Mouse (Mus musculus): Measurements from ENCODE around the gene Rhoa.
"Not testable (repeated sequence)": the region's sequence is repeated elsewhere in the genome, so short reads cannot be mapped to it uniquely, and the experiment has no call there.

Rhoa gene

GRCm38 (mm10) chr9:108305629-108306520 lies at the start of gene Rhoa, which contains the start of gene Tcta:
Gene Rhoa (plus strand): TSS chr9:108306129.
Gene Tcta (minus strand): TSS chr9:108306160.
- peak; percentile 96 for DNase-seq (ENCODE audit: low spot score)

DNA sequence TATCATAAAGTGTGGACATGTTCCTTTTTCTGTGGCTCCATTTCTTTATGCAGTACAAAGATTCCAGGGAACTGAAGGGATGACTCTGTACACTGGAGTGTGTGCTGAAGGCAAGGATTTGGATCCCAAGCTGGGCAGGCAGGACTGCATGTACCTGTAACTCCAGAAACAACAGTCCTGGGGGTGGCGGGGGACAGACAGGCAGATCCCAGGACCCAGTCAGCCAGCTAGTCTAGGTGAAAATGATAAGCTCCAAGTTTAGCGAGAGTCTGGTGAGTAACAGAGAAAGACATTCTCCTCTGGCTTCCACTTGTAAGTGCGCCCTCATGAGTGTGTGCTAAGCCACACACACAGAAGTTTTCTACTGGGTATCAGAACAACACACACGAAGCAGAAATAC lies 45.4 kb upstream of the Rhoa start:
- no peak for DNase-seq (ENCODE audit: low spot score)

GRCm38 (mm10) chr9:108261865-108262264 lies 44.1 kb upstream of the Rhoa start:
- no peak for DNase-seq (ENCODE audit: low spot score)

DNA sequence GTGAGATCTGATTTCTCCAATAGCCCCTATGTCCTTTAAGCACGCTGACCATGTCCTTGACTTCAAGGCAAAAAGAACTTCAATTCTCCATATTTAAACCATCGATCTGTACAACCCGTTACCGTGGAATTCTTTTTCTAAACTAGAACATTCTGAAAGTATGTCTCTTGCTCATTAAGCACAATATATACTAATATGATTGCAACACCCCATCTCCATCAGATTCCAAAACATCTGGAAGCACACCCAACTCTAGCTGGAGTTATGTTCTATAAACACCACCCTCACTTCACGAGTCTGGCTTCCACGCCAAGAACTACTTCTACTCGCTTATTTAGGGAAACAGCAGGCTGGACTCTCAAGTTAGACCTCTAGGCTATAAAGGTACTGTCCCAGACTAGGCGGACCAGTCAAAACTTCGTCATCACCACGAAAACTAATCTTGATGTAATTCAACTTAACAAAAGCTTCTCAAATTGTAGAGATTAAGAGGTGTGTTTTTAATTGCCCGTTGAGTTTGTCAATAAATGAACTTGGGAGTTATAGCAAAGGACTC lies 43.4 kb upstream of the Rhoa start:
- DNase-seq (ENCODE audit: low spot score), result no peak

- no peak for DNase-seq (ENCODE audit: low spot score)
These were observed 42.7 kb upstream of the Rhoa start for GRCm38 (mm10) chr9:108263131-108263681.

DNA sequence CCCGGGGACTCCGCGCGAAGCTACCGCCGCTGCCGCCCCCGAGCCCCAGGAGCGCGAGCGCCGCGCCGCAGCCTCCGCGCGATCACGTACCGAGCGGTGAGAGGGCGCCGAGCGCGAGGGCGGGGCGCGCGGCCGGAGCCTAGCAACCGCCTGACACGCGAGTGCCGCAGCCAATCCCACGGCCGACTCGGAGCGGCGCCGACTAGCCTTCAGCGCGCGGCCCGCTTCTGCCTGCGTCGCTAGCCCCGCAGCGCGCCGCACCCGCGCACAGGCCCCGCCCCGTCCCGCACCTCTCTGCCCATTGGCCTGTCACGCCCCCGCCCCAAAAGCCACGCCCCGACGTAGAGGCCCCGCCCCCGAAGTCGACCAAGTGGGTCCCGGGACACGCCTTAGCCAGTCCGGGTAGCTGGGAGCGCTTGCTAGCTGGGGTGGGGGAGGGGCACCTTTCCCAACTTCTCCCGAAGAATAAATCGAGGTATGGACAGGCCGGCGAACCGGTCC lies 42.2 kb upstream of the Rhoa start, which contains the start of gene Dag1:
Dag1 (minus strand) TSS at position 269 of the 501 bp plus-strand sequence.
- DNase-seq (ENCODE audit: low spot score), result peak; percentile 100

DNA sequence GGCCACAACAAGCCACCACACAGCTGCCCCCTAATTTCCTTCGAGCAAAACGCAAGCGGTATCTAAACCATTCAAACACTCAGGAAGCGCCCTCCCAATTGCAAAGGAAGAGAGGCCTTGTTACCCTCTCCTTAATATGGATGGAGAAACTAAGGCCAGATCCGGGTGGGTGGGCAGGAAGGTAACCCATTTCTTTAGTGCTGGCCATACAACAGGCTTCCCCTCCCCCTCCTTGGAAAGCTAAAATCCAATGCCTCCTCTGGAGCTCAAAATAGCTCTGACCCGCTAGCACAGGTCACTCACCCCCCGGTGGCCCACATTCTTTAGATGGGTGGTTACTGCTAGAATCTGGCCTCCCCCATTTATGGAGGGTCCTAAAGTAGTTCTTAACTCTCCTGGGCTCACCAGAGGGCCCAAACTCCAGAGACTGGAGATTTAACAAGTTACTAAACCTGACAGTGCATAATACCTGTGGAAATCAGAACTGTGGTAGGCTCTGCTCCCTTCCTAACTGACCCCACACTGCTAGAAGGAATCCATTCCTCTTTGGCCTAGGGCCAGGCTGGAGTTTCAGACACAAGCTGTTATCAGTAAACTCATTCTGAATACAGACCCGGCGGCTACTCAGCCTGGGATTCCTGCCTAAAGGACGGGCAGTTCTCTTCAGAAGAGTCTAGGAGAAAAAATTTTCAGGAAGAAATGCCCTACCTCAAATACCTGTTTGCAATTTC lies 41.6 kb upstream of the Rhoa start:
- DNase-seq (ENCODE audit: low spot score), result peak; percentile 59

GRCm38 (mm10) chr9:108266261-108266935 lies 39.5 kb upstream of the Rhoa start:
- no peak for DNase-seq (ENCODE audit: low spot score)

GRCm38 (mm10) chr9:108267691-108268090 lies 38.2 kb upstream of the Rhoa start:
- peak; percentile 52 for DNase-seq (ENCODE audit: low spot score)

DNA sequence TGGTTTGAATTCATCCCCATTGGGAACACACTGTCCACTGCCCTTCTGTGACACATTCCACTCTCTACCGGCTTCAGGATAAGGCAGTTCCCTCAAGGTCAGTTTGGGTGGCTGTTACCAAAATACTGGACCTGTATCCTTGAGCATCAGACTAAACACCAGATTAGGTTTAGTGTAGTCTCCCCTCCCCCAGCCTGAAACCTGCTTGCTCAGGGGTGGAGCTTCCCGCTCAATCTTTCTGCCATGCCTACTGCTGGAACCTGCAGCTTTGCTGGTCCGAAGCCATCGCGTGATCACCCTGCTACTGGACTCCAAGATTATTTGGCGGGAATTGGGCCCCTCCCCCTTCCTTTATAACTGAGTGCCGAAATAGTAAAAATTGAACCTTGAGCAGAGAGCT lies 37.2 kb upstream of the Rhoa start:
- peak; percentile 63 for DNase-seq (ENCODE audit: low spot score)

DNA sequence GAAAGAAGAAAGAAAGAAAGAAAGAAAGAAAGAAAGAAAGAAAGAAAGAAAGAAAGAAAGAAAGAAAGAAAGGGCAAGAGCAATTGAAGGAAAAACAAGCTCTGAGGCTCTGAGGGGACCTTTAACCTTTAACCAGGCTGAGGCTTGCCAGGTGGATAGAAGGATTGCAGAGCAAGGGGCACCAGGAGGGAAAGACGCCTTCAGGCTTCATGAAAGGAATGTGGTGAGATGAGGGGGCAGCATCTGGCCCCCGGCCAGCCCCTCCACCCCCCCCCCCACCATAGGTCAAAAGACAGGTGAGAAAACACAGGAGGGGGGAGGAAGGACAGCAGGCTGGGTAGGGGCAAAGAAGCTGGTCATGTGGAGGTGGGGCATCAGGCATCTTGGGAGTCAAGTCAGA lies 34.0 kb upstream of the Rhoa start:
- no peak for DNase-seq (ENCODE audit: low spot score)

GRCm38 (mm10) chr9:108272691-108273090 lies 33.2 kb upstream of the Rhoa start:
- no peak for DNase-seq (ENCODE audit: low spot score)

DNA sequence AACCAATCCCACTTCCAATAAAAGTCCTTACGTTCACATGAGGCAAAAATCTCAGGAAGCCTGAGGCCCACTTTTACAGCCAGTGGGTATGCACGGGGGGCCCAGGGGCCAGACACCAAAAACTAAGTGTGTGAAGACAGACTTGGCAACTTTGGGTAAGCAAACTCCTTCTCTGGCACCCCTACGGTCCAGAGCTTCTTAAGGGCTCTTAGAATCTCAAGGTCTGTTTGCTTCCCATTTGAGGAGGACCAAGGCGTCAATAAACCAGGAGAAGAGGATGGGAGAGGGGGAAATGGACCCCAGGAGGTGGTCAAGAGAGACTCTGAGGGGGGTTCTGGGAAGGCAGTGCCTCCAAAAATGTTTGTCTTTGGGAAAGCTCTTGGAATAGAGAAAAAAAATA lies 32.4 kb upstream of the Rhoa start:
- no peak for DNase-seq (ENCODE audit: low spot score)

GRCm38 (mm10) chr9:108274476-108275330 lies 31.2 kb upstream of the Rhoa start:
- peak; percentile 63 for DNase-seq (ENCODE audit: low spot score)

DNA sequence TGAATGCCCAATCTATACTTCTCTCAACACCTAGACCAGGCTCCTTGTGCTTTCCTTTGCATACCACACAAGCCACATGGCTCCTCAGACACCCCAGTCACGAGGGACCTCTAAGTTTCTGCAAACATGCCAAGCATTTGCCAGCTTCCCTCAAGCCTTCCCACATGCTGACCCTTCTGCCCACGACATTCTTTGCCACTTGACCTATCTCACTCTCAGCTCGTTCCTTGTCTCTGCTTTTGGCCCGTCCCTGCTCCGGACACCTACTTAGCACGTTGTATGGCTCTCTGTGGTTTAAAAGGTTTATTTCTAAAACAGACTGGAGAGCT lies 30.6 kb upstream of the Rhoa start:
- no peak for DNase-seq (ENCODE audit: low spot score)

DNA sequence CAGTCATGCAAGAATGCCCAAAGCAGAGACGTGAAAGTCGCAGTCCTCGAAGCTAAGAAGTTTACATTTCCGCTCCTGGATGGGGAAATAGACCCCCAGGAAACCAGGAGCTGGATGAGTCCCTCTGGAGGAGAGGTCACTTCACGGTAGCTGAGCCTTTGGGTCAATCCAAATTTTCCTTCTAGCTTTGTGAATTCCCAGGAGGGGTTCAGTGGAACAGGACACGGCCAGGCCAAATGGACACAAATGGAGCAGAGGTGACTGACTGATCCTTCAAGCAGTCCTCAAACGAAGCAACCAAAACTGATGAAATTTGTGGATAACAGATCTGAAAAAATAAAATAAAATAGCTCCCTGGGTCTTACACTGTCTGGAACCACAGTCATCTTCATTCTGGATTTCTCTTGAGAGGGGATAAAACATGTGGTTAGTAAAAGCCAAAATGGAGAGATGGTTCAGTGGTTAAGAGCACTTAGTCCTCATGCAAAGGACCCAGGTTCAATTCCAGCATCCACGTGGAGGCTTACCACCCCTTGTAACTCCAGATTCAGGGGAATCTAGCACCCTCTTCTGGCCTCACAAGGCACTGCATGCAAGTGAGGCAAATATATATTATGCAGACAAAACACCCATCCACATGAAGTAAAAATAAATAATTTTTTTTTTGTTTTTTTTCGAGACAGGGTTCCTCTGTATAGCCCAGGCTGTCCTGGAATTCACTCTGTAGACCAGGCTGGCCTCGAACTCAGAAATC lies 27.1 kb upstream of the Rhoa start:
- DNase-seq (ENCODE audit: low spot score), result peak; percentile 29

DNA sequence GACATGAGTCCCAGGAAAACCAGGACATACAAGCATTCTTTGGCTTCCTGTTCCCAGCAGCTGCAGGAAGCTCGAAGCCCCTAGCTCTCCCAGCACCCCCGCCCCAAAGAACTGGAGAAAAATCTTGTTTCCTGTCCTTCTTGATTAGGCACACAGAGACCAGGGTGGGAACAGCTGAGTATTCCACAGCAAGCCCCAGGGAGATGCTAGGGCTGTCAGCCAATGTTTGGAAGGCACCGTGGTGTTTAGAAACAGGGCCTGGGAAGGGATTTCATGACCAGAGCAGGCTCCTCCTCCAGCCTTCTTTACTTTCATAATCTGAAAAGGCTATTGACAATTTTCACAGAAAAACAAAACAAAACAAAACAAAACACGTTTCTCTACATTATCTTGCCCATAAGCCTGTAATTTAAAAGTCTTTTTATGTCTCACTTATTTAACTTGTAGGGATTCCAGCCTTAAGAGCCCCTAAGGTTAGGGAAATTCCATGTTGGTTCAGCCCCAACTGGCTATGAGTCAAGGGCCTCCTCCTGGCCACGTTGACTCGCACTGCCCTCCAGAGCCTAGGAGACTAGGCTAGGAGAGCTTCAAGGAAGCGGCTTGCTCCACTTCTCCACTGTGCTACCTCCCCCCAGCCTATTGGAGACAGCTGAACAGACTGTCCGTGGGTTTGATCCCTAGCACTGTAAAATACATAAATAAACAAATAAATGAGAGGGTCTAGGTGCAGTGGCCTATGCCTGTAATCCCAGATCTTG lies 25.7 kb upstream of the Rhoa start:
- DNase-seq (ENCODE audit: low spot score), result peak; percentile 67

DNA sequence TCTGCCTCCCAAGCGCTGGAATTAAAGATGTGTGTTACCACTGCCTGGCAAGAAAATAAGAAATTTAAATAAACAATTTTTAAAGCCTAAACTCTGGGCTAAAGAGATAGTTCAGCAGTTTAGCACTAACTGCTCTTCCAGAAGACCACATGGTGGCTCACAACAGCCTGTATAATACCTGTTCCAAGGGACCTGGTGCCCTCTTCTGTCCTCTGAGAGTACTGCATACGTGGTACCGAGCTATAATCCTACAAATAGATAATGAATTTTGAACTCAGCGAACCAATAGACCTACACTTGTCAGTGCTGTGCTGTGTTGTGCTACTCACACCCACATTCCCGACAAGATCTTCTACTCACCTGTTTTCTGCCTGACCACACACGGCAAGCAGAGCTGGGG lies 21.5 kb upstream of the Rhoa start:
- peak; percentile 54 for DNase-seq (ENCODE audit: low spot score)

DNA sequence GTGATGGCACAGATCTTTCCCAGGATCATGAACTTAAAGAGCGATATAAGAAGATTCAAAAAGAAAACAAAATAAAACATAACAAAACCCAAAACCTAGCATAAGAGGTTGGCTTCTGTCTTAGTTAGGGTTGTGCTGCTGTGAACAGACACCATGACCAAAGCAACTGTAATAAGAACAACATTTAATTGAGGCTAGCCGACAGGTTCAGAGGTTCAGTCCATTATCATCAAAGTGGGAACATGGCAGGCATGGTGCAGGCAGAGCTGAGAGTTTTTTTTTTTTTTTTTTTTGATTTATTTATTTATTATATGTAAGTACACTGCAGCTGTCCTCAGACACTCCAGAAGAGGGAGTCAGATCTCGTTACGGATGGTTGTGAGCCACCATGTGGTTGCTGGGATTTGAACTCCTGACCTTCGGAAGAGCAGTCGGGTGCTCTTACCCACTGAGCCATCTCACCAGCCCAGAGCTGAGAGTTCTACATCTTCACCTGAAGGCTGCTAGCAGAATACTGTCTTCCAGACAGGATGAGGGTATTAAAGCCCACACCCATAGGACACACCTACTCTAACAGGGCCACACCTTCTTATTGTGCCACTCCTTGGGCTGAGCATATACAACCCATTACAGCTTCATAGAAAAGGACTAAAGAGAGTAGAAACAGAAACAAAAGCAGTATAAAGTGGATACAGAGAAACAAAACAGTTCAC lies 18.2 kb upstream of the Rhoa start:
- DNase-seq (ENCODE audit: low spot score), result not testable (repeated sequence)

All from ovary, postnatal 36 days (tissue).